Mouse (Mus musculus) cerebellum, postnatal 25 days (tissue): ENCODE results near the gene Shisal2a.
A peak's percentile ranks its signal among the peaks of the same experiment; 100 is the strongest.

Experiments
- DNase-seq, 2 experiments: peaks; one replicate each; pipeline ENCODE4 v3.0.0; 2021; ENCODE audit warnings: mixed read lengths in 2 of 2

Gene Shisal2a

GRCm38 (mm10) chr4:108383183-108383714 is at the start of gene Shisal2a:
Gene Shisal2a (minus strand): TSS chr4:108383349.
- DNase-seq, result peak in 1 of 2 experiments; percentile 14

GRCm38 (mm10) chr4:108431561-108431936 is 48.4 kb upstream of the Shisal2a start:
- DNase-seq, result no peak

DNA sequence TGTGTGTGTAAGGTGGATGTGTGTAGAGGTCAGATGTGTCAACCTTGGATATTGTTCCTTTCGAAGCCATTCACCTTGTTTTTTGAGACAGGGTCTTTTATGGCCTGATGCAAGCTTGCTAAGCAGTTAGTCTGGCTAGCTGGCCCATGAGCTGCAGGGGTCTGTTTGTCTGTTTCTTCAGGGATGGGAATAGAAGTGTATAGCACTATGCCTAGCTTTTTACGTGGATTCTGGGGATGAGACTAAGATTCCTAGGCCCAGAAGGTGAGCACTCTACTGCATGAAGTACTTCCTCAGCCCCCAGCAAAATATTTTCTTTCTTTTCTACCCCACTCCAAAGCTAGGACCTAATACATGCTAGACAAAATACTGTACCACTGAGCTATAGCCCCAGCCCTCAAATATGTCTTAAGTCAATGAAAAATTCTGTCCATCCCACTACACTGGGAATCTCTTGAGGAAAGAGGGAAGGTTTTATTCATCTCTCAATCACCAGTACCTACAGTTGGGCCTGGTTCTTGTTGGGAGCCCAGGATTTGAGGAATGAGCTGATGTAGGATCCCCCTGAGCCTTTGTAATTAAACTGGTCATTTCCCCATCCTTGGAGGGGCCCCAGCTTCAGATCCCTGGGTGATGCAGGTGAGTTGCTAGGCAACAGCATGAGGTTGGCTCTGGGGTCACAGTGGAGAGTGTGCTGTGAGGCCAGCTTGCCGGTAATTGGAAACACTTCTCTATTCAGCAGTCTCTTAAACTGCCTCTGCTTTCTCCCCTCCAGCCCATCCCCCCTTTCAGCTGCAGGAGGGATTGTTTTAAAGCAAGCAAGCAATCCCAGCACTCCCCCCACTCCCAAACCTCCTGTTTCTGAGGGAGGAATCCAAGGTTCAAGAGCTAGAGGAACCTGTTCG is 47.8 kb upstream of the Shisal2a start:
- DNase-seq, result no peak

GRCm38 (mm10) chr4:108428341-108428721 is 45.2 kb upstream of the Shisal2a start:
- no peak for DNase-seq

DNA sequence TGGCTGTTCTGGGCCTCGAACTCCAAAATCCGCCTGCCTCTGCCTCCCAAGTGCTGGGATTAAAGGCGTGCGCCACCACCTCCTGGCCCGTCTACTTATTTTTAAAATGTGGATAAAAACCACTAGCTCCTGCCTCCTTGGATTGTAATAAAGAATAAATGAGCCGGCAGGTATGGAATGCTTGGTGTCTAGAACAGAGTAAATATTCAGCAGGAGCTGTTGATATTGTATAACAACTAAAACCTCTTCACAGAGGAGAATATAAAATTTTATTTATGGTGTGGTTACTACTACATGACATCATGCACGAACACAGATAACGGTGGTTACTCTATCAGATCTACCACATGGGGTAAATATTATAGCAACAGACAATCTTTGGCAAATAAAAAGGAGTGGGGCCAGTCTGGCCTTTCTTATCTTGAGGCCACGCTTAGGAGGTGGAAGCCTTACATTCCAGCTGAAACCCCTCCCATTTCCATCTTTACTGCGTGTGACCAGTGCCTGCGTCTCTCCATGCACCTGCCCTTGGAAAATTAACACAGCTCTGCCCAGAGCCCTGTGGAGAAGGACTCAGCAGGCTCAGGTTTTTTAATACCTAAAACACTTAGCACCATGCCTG is 44.7 kb upstream of the Shisal2a start:
- DNase-seq, result no peak

GRCm38 (mm10) chr4:108424587-108424986 is 41.4 kb upstream of the Shisal2a start:
- DNase-seq, result no peak

- DNase-seq, result no peak
These were observed 24.5 kb upstream of the Shisal2a start for GRCm38 (mm10) chr4:108407621-108408020.

DNA sequence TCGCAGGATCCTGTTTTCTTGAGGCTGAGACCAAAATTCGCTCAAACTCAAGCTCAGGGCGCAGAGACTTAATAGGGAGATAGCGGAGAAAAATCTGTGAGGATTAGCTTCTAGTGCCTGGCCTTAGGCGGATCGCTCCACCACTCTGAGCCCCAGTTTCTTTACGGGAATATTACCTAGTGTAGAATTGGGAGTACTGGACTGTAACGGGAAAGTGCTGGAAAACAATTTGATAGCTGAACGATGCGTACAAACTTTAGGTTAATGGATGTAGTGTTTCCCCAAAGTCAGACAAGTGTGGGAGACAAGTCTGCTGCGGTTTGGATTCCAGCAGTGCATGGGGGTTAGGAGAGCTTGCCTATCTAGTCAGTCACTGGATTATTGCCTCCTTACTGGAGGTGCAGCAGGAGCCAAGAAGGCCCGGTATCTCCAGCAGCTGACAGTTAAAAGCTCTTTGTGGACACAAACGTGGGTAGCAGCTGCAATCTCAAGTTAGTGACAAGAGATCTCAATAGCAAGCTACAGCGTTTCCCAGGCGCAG is 23.8 kb upstream of the Shisal2a start, which contains the start of gene Gpx7:
Gene Gpx7 (minus strand): TSS at position 101 of the 541 bp plus-strand sequence.
- DNase-seq, result peak in 1 of 2 experiments; percentile 20

GRCm38 (mm10) chr4:108406138-108406860 is 23.1 kb upstream of the Shisal2a start:
- peak; percentile 83 to 84 for DNase-seq

DNA sequence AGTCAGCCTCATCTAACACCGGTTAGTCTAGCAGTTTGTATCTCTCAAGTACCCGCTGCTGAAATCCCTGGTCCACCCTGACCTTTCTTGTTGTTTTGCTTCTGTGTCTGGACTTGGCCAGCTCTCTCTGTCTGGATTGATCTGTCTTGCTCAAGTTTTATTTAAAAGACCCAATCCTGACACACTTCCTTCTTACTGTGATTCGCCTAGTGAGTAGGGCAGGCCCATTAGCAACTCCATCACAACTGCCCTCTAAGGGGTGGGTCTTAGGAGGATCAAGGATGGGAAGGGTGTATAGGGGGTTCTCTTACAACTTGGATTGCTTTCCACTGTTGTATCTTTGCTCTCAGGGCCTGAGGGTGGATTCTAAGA is 22.6 kb upstream of the Shisal2a start:
- no peak for DNase-seq

DNA sequence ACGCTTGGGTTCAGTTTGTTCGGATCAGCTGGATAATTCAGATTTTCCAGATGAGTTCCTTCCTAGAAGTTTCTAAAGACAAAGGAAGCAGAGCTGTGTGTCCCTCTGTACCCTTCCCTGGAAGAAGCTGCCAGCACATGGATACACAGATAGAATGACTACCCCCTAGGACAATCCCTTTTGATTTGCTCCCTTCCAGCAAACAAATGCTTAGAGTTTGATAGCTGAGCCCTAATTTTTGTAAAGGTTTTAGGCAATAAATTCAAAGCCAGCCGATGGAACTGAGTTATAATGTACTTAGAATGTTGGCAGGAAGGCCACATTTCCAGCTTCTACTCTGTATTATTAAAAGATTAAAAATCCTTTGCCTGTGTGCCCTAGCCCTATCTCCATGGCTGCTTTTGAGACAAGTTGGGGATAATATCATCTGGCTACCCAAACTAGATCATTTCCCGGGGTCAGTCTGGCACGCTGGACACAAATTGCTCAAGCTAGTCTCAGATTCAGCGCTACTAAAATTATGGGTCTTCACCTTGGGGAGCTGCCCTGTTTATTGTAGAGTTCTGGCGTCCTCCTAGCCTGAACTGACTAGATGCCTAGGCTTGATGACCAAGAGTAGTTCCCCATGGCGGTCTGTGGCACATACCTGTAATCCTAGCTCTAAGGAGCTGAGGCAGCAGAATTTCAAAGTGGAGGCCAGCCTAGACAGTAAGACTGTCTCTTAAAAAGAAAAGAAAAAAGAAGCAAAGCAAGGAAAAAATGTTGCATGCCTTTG is 20.9 kb upstream of the Shisal2a start:
- DNase-seq, result no peak

- DNase-seq, result no peak
These were observed 17.2 kb upstream of the Shisal2a start for GRCm38 (mm10) chr4:108400395-108400794.

GRCm38 (mm10) chr4:108394236-108394635 is 11.1 kb upstream of the Shisal2a start:
- no peak for DNase-seq

- no peak for DNase-seq
These were observed 9.4 kb upstream of the Shisal2a start for GRCm38 (mm10) chr4:108392558-108392957.

DNA sequence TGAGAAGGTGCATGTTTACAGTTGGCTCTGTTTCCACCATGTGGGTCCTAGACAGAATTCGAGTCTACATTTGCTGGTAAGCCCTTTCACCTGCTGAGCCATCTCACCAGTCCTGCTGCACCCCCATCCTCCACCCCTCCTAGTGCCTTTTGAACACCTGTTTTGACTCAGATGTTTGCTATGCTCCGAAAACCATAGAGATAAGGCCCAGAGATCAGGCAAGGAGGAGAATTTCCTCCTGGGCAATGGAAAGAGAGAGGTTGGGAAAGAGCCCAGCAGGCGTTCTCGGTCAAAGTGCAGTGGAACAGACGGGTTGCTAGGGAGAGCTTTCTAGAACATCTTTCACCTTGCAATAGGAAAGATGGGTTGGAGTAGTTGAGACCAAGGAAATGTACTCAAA is 8.0 kb upstream of the Shisal2a start:
- no peak for DNase-seq

DNA sequence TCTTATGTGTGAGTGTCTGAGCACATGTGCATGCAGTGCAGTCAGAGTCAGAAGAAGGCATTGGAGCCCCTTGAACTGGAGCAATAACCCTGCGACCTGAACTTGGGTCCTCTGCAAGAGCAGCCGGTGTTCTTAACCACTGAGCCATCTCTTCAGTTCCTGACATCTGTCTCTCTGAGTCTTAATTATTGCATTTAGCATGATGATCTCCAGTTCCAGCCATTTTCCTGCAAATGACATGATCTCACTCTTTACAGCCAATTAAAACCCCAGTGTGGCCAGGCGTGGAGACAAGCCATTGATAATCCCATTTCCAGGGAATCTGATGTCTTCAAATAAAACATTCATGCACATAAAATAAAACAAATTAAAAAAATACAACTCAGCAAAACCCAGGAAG is 5.6 kb upstream of the Shisal2a start:
- DNase-seq, result no peak

DNA sequence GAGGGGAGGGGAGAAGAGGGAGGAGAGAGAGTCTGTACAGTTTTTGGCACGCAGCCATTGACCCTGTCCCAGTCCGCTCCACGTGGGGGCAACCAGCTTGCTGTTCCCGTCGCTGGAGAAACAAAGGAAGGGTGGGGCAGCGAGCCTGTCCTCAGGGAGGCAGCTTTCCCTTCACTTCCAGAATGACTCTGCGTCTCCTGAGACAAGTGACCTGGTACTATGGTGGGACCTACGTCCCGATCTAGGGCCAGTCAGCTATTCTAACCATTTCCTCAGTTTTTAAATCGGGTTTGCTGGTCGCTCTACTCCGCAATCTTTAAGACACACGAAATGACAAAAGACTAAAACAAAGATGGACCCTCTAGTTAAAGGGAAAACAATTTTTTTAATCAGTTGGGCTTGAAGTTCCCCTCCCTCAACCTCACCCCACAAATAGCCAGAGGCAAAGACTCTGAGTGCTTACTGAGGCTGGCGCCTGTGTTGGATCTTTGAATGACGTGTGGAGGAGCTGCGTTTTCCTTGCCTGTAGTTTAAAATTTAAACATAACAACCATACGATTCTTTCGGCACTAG is 4.6 kb upstream of the Shisal2a start:
- DNase-seq, result peak; percentile 50 to 68

DNA sequence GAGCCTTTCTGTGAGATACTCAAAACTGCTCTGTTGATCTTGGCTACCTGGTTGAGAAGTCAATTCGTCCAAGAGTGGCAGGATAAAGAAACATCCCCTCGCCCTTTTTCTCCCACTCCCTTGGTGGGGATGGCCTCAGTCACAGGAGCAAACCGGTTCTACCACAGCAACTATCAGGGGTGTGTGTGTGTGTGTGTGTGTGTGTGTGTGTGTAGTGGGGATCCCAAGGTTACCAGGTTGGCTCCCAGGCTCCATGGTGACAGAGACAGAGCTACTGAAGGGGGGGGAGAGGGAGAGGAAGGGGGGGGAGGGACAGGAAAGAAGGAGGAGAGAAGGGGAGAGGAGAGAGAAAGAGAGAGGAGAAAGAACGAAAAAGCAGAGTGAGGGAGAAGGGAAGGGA is 4.0 kb upstream of the Shisal2a start:
- DNase-seq, result no peak

- no peak for DNase-seq
These were observed 2.9 kb upstream of the Shisal2a start for GRCm38 (mm10) chr4:108386087-108386486.

DNA sequence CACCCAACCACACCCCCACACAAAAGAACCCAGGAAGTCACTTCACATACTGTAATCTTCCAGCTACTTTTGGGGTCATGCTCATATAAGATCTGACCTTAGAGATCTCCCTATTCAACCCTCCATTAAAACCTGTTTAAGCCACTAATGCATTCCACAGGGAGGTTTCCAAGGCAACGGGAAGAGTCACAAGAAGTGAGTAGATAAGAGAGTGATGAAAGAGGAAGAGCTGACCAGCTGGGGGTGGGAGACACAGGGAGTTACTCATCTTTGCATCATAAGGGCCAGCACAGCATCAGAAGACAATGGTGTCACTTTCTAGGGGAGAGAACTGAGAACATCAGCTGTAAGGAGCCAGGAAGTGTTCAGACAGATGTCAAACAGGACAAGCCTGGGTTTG is 3.0 kb downstream of the Shisal2a start:
- DNase-seq, result no peak

DNA sequence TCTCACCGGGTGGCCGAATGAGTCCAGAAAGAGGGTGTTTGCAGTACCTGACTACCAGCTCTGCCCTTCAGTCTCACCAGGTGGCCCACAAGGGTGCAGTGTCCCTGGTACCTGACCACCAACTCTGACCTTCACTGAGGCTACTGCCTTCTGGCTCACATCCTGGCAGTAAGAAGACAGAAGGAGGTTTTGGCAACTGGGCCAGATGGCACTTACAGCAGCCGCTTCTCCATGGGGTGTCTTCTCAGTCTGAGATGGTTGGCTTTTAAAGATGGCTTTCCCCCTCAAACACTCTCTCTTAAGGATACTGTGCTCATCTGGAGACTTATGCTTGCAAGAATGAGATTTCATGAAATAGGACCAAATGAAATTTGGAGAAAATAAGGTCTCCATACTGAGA is 3.7 kb downstream of the Shisal2a start:
- peak in 1 of 2 experiments; percentile 11 for DNase-seq

- DNase-seq, result no peak
These were observed 11.0 kb downstream of the Shisal2a start for GRCm38 (mm10) chr4:108372166-108372565.
